Mouse (Mus musculus): Measurements from ENCODE around the gene Lrrc46. TPM values are rescaled to one million over a fixed set of nuclear protein-coding genes. Genes with fewer than 3 reads are reported as not detected.

Gene Lrrc46
- polyA plus RNA-seq, 1 experiment from 2014 or later, result 0.17 TPM

- H3K4me3 ChIP-seq (ENCODE audit: inconsistent target), result no peak overlapping the region
- no peaks in the 10 kb centered on the region for H3K79me2 ChIP-seq (ENCODE audit: inconsistent target)
- H3K27ac ChIP-seq, result no peak overlapping the region
- WGBS (ENCODE audit: missing documents), result 89% methylated on average over 12 of the region's 12 CpGs
- H3K36me3 ChIP-seq (ENCODE audit: inconsistent target), result peaks cover 47% of the 10 kb centered on the region
Measured at GRCm38 (mm10) chr11:97065538-97066295, 24.5 kb upstream of the Lrrc46 start.

DNA sequence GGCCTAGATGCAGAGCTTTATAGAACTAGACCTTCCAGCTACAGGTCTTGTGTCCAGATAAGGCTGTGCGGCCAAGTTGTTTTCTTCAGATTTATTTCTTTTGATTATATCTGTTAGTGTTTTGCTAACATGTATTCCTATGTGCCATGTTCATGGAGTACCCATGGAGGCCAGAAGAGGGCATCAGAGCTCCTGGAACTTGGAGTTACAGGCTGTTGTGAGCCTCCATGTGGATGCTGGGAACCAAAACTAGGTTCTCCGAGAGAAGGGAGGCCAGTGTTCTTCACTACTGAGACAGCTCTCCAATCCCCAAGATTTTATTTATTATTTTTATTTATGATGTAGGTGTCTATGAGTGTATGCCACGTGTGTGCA lies 22.7 kb upstream of the Lrrc46 start:
- H3K4me3 ChIP-seq (ENCODE audit: inconsistent target), result no peak overlapping the region
- no peak overlapping the region for H3K27ac ChIP-seq
- H3K79me2 ChIP-seq (ENCODE audit: inconsistent target), result no peaks in the 10 kb centered on the region
- H3K36me3 ChIP-seq (ENCODE audit: inconsistent target), result peaks cover 64% of the 10 kb centered on the region
- WGBS (ENCODE audit: missing documents), result 98% methylated on average over 3 of the region's 3 CpGs

- Histone ChIP-seq H3K36me3 (ENCODE audit: inconsistent target) (peaks cover 65% of the 10 kb centered on the region), H3K27ac (no peak overlapping the region), H3K4me3 (ENCODE audit: inconsistent target) (no peak overlapping the region), H3K79me2 (ENCODE audit: inconsistent target) (no peaks in the 10 kb centered on the region)
- 71% methylated on average over 9 of the region's 9 CpGs for WGBS (ENCODE audit: missing documents)
Measured at GRCm38 (mm10) chr11:97063274-97063920, 22.2 kb upstream of the Lrrc46 start.

DNA sequence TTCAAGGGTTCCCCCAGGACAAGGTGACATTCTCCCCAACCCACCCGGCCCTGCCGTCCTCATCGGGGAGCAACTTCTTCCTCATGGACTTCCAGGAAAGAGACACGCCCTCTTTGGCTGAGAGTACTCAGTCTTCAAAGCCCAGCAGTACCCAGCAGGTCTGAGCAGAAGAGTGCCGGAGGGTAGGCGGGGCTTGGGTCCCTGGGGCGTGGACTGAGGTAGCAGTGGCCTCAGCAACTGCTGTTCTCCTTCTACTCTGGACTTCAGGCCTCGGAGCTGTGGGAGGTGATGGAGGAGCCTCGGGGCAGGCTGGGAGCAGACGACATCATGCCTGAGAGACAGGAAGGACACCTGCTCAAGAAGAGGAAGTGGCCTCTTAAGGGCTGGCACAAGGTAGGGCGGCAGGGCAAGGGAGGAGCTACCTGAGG lies 11.0 kb upstream of the Lrrc46 start:
- peaks cover 15% of the 10 kb centered on the region; the same call in 1 of the 2 replicates for H3K79me2 ChIP-seq (ENCODE audit: inconsistent target)
- H3K36me3 ChIP-seq (ENCODE audit: inconsistent target), result peaks cover 37% of the 10 kb centered on the region
- peak overlapping the region; percentile 98; the same call in 1 of the 2 replicates for H3K4me3 ChIP-seq (ENCODE audit: inconsistent target)
- 36% methylated on average over 11 of the region's 11 CpGs for WGBS (ENCODE audit: missing documents)
- H3K27ac ChIP-seq, result no peak overlapping the region

DNA sequence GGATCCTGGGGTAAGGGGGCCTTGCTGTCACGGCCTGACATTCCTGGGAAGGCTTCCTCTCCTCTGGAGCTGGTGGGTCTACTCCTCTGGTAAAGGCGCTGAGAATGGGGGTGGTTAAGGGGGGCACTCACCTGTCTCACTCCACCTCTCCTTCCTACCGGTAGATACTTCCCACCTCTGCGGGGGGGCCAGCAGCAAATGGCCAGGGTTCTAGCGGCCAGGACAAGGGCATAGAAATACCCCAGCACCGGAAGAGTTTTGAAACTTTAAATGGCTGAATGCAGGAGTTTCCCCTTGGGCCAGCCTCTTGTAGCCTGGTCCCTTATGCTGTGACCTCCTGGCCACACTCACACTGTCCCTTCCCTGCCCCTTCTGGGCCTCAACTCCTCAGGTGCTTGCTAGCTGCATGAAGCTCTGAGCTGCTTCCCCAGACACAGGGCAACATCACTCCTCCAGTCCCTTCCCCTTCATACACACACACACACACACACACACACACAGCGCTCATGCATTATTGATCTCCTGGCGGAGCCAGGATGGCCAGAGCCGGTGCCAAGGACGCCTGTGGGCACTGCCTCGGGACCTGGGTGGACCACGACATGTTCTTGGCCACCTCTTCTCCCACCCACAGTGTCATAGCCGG lies 9.9 kb upstream of the Lrrc46 start:
- 16% methylated on average over 13 of the region's 13 CpGs for WGBS (ENCODE audit: missing documents)
- Histone ChIP-seq H3K79me2 (ENCODE audit: inconsistent target) (peaks cover 15% of the 10 kb centered on the region; the same call in 1 of the 2 replicates), H3K4me3 (ENCODE audit: inconsistent target) (peak overlapping the region; percentile 98), H3K27ac (peak overlapping the region; percentile 60), H3K36me3 (ENCODE audit: inconsistent target) (peaks cover 35% of the 10 kb centered on the region)

- WGBS (ENCODE audit: missing documents), result 5% methylated on average over 18 of the region's 18 CpGs
- Histone ChIP-seq H3K27ac (peak within 1 kb of the TSS; percentile 60), H3K36me3 (ENCODE audit: inconsistent target) (peaks cover 28% of the 10 kb centered on the region), H3K4me3 (ENCODE audit: inconsistent target) (peak within 1 kb of the TSS; percentile 98), H3K79me2 (ENCODE audit: inconsistent target) (peaks cover 15% of the 10 kb centered on the region; the same call in 1 of the 2 replicates)
Measured at GRCm38 (mm10) chr11:97050216-97050943, 9.2 kb upstream of the Lrrc46 start, which contains the start of gene Osbpl7. TSS of gene Osbpl7 (plus strand) at chr11:97050628.

GRCm38 (mm10) chr11:97049492-97050085 lies 8.4 kb upstream of the Lrrc46 start:
- Histone ChIP-seq H3K27ac (no peak overlapping the region), H3K36me3 (ENCODE audit: inconsistent target) (peaks cover 24% of the 10 kb centered on the region), H3K4me3 (ENCODE audit: inconsistent target) (no peak overlapping the region), H3K79me2 (ENCODE audit: inconsistent target) (peaks cover 18% of the 10 kb centered on the region; the same call in 1 of the 2 replicates)
- WGBS (ENCODE audit: missing documents), result 94% methylated on average over 6 of the region's 6 CpGs

DNA sequence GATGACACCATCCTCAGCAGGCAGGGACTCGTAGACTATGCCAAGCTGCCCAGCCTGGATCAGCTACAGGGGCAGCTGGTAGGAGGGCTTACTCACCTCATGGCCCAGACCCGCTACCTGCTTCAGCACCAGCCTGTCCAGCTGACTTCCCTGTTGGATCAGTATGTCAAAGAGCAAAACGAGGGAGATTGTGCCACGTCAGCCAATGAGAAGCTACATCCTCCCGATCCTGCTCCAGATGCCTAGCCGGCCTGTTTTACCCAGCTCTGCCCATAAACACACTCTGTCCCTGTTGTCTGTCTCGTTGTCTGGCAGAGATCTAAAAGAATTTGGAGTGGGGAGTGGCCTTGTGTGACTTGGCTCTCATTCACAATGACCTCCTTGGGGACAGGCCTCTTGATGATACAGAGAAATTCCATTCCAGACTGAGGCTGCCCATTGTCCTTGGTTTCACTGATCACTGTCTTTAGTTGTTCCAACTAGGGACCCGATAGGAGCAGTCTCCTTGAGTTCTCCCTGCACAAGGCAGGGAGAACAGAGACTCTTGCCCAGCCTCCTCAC lies 7.0 kb upstream of the Lrrc46 start:
- Histone ChIP-seq H3K4me3 (ENCODE audit: inconsistent target) (no peak overlapping the region), H3K27ac (no peak overlapping the region), H3K36me3 (ENCODE audit: inconsistent target) (peaks cover 15% of the 10 kb centered on the region; the same call in 1 of the 2 replicates), H3K79me2 (ENCODE audit: inconsistent target) (peaks cover 32% of the 10 kb centered on the region; the same call in 1 of the 2 replicates)
- WGBS (ENCODE audit: missing documents), result 90% methylated on average over 8 of the region's 8 CpGs

DNA sequence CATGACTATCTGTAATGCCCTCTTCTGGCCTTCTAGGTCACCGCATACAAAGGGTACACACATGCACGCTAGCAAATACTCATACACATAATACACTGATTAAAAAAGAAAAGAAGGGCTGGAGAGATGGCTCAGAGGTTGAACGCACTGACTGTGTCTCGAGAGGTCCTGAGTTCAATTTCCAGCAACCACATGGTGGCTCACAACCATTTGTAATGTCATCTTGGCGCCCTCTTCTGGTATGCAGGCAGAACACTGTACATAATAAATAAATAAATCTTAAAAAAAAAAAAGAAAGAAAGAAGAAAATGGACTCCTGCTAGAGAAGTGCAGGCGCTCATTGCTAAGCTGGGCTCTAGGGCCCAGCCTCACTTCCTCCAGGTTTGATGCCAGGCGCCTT lies 4.7 kb upstream of the Lrrc46 start:
- H3K36me3 ChIP-seq (ENCODE audit: inconsistent target), result peaks cover 15% of the 10 kb centered on the region; the same call in 1 of the 2 replicates
- H3K79me2 ChIP-seq (ENCODE audit: inconsistent target), result peaks cover 37% of the 10 kb centered on the region
- 89% methylated on average over 7 of the region's 7 CpGs for WGBS (ENCODE audit: missing documents)

DNA sequence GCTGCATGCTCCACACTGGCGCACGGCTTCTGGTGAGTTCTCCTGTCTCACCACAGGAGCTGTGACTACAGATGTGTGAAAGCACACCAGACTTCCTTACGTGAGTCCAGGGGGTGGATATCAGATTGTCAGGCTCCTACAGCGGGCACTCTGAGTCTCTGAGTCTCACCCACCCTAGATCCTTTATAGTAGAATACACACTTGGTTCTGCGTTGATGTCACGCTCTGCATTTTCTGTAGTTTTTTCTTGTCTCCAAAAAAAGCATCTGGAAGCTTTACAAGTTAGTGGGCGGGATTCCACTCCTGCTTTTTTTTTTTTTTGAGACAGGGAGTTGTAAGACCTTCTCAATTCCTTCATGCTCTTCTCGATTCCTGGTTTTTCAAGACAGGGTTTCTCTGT lies 3.7 kb upstream of the Lrrc46 start:
- Histone ChIP-seq H3K4me3 (ENCODE audit: inconsistent target) (no peak overlapping the region), H3K79me2 (ENCODE audit: inconsistent target) (peaks cover 35% of the 10 kb centered on the region), H3K36me3 (ENCODE audit: inconsistent target) (peaks cover 15% of the 10 kb centered on the region; the same call in 1 of the 2 replicates), H3K27ac (no peak overlapping the region)
- 95% methylated on average over 8 of the region's 8 CpGs for WGBS (ENCODE audit: missing documents)

More for the DNA sequence above, 4.7 kb upstream of the Lrrc46 start:
- Histone ChIP-seq H3K4me3 (ENCODE audit: inconsistent target) (no peak overlapping the region), H3K27ac (no peak overlapping the region)

GRCm38 (mm10) chr11:97040301-97041021 lies 746 bp downstream of the Lrrc46 start:
- peaks cover 35% of the 10 kb centered on the region for H3K79me2 ChIP-seq (ENCODE audit: inconsistent target)
- peak overlapping the region; percentile 96 for H3K4me3 ChIP-seq (ENCODE audit: inconsistent target)
- H3K36me3 ChIP-seq (ENCODE audit: inconsistent target), result peaks cover 7% of the 10 kb centered on the region; the same call in 1 of the 2 replicates
- 36% methylated on average over 12 of the region's 12 CpGs for WGBS (ENCODE audit: missing documents)
- H3K27ac ChIP-seq, result no peak overlapping the region

- H3K27ac ChIP-seq, result no peak overlapping the region
- peaks cover 25% of the 10 kb centered on the region for H3K79me2 ChIP-seq (ENCODE audit: inconsistent target)
- no peaks in the 10 kb centered on the region for H3K36me3 ChIP-seq (ENCODE audit: inconsistent target)
- H3K4me3 ChIP-seq (ENCODE audit: inconsistent target), result no peak overlapping the region
- 84% methylated on average over 7 of the region's 7 CpGs for WGBS (ENCODE audit: missing documents)
Measured at GRCm38 (mm10) chr11:97038881-97039280, 2.3 kb downstream of the Lrrc46 start.

GRCm38 (mm10) chr11:97036141-97036540 lies 5.1 kb downstream of the Lrrc46 start:
- H3K27ac ChIP-seq, result no peak overlapping the region
- no peak overlapping the region for H3K4me3 ChIP-seq (ENCODE audit: inconsistent target)
- no peaks in the 10 kb centered on the region for H3K79me2 ChIP-seq (ENCODE audit: inconsistent target)
- WGBS (ENCODE audit: missing documents), result 91% methylated on average over 5 of the region's 5 CpGs
- H3K36me3 ChIP-seq (ENCODE audit: inconsistent target), result no peaks in the 10 kb centered on the region

Measured in macrophage (primary cell).